Mouse (Mus musculus) ES-Bruce4 (cell line): ENCODE results near the gene Peli2.

ENCODE experiments used
- CTCF ChIP-seq: IDR thresholded peaks from one replicate; pipeline ENCODE4 v1.8.1; 2011; ENCODE audit warnings: low read depth, low read length
- POLR2A ChIP-seq: IDR thresholded peaks from one replicate; pipeline ENCODE4 v1.8.1; 2011; ENCODE audit warnings: low read length; ENCODE audit not compliant: insufficient read depth

DNA sequence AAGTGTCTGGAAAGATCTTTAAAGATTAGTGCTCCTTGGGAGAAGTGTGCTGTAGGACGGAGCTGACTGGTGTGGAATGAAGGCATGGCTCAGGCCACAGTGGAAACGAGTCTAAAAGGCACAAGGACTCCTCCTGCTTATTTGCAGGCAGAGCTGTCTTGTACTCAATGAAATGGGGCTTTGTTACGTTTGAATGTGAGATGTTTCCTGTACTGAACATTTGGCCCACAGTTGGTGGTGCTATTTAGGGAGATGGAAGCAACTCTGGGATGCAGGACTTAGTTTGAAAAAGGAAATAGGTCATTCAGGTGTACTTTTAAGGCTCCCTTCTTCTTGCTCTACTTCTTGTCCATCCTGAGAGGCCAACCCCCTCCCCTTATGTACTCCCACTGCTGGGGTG, 192.6 kb downstream of the Peli2 start:
- no peak for TF ChIP-seq POLR2A
- no peak for TF ChIP-seq CTCF
